Mouse (Mus musculus) heart, postnatal 0 days (tissue): ENCODE results near the gene Gm20518.

Experiments used
- CTCF ChIP-seq: IDR thresholded peaks from 2 replicates; pipeline ENCODE4 v1.5.1; 2016; ENCODE audit warnings: antibody characterized with exemption, control low read depth, low read depth
- EP300 ChIP-seq: IDR thresholded peaks from 2 replicates; pipeline ENCODE4 v1.6.1; 2016; ENCODE audit warnings: antibody characterized with exemption, low read depth

DNA sequence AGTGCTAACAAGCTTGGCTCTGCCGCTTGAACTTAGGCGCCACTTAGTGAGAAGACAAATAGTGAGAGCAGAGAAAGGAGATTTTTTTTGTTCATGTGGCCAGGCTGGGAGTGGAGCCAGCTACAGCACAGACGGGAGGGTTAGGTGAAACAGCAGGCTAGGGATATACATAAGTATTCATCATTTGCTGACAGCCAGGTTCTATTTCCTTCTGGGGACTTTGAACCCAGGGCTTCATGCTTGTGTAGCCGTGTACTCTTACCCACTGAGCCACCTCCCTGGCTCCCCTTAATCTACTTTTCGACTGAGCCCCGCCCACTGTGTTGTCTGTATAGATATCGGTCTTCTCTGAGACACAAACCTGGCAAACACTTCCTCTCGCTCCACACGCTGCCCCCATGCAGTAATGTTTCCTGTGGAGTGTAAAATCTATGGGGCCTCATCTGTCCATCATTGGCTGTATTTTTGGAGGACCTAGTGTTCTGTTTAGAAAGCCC is 47.8 kb upstream of the Gm20518 start:
- TF ChIP-seq CTCF (no peak), EP300 (no peak)
